Mouse (Mus musculus): ENCODE results near the gene Col25a1. TPM values are rescaled to one million over a fixed set of nuclear protein-coding genes. Genes with fewer than 3 reads are reported as not detected.
A peak's percentile ranks its signal among the peaks of the same experiment; 100 is the strongest.

Col25a1 gene
- total RNA-seq, 2 experiments from 2014 or later: 12.5 to 13.9 TPM

DNA sequence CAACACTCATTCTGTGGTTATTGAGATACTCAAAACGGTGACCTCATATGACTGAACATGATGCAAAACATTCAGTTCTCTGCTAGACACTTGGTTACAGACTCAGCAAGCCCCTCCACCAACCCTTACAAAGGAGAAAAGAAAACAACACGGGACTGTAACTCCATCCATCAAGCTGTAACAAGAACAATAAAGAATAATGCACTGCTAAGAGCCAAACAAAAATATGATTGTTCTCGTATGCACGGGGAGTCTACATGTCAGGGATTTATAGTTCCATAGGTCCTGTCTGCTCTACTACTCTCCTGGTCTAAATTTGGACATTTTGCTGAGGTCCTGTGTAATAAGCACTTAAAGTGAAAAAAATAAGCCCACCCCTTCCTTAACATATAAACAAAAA is 29.6 kb downstream of the Col25a1 start:
- no peak for DNase-seq (ENCODE audit: low spot score in 2 of 2)

DNA sequence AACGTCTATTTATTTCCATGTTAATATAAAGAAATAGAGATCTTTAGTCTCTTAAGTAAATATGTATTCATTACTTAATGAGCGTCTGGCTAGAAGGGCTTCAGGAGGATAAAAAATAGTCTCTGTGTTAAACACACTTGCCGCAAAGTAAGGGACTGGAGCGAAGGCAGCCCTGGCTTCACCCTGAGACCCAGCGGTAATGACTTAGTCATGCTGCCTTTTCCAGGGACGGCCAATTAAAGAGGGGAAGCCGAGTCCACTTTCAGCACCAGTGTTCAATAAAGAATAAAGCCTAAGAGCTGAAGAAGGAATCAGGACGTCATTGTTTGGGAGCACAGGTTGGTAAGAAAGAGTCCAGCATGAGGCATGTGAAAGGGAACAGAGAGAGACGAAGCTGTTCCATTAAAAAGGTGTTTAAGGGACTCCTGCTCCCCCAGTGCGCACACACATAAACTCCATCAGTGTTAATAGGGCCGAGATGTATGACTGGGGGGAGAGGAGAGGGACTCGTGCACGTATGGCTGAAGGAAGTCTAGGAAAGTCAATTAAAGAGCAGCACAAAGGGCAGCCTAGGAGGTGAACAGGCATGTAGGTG is 30.1 kb downstream of the Col25a1 start:
- DNase-seq (ENCODE audit: low spot score in 2 of 2): no peak

DNA sequence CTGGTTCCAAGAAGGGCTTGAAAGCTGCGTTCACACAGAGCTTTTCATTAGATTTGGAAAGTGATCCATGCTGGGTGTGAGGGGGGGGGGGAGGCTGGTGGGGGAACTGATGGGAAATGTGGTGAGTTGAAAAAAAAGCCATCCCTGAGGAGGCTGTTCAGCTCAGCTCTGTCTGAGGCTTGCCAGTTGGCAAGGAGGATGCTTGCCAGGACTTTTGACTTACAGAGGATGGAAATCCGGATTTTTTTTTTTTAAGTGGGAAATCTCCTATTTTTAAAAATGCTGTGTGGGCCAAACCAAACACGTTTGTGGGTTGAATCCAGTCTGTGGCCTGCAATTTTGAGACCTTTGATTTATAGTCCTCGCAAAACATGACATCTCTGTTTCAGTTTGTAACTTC is 35.6 kb downstream of the Col25a1 start:
- no peak for DNase-seq (ENCODE audit: low spot score in 2 of 2)

DNA sequence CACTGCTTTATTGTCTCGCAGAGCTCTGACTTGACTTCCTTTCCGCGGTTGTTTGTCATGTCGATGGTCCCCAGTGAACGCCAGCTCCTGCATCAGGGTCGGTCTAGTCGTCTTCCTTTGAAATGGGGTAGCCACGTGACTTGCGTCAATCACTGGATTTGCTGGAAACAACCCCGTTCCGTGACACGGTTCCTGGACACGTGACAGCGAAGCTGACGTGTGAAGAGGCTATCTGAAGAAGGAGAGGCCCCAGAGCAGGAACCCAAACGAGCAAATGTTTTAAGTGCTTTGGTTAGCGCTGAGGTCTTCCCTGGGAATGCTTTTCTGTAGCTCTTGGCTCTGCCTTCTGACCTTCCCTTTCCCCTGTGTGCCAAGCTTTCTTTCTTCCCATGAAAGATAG is 41.5 kb downstream of the Col25a1 start:
- DNase-seq (ENCODE audit: low spot score in 2 of 2): no peak

DNA sequence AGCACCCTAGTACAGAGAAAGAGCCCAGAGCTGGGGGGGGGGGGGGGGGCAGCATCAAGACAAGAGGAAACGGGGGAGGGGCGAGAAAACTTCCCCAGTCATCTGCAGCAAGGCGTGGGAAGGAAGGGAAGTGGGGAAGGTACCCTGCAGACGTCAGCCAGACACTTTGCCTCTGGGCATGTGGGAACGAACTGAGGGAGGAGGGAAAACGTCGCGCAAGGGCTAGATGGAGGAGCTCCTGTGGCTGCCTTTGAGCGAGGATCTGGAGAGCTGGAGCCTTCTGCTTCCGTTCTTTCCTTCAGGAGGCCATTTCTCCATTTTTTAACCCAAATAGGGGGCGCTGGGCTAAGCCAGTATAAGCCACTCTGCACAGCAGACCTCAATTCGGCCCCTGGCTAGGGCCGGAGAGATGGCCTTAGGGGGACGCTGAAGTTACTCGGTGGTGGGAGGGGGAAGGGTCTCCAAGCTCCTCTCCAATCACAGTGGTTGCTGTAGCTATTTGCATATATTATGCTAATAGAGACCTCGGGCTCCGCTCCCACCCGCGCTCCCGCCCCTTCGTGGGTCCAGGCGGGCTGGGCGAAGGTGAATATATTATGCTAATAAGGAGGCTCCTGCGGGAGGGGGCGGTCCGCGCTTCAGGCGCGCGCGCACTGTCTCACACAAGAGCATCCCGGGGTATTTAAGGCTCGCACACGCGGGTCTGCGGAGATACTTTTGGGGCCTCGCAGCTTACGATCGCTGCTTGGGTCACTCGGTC is 49.1 kb downstream of the Col25a1 start:
- peak; percentile 41 to 68 for DNase-seq (ENCODE audit: low spot score in 2 of 2)

DNA sequence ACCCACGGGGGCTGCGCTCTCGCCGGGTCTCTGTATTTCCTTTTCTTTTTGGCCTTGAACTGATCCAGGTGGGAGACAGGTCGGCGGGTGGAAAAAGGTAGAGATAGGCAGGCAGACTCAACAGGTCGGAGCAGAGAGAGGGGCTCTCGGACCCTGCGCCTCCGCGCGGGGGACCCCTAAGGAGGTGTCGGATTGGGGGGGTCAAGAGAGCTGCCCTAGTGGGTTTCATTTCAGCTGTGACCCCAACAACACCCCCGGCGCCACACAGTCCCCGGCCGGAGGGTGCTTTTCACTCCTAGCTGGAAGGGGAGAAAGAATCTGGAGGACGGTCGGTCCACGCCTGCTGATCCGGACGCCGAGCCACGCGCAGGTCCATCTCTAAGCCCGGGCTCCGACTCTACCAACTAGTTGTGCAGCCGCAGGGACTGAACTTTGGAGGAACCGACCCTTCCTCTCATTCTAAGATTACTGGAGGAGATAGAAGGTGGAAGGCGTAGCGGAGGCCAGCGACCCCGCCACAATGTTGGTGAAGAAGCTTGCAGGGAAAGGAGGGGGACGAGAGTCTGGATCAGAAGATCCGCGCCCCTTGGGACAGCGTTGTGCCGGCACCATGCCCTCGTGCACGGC is 49.8 kb downstream of the Col25a1 start:
- no peak for DNase-seq (ENCODE audit: low spot score in 2 of 2)

DNA sequence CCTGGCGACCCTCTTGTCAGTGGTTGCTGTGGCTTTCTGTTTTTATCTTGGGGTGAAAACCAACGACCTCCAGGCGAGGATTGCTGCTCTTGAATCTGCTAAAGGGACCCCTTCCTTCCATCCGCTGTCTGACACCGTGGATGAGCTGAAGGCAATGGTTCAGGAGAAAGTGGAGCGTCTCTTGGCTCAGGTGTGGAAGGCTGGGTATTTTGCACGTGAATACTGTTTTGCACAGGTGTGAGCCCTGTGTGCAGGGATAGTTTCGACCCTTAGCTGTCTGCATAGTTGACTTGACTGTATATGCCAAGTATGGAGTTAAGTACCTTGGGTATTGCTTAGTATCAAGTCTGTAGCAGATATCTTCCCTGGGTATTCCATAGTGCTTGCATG is 50.3 kb downstream of the Col25a1 start:
- DNase-seq (ENCODE audit: low spot score in 2 of 2): no peak

DNA sequence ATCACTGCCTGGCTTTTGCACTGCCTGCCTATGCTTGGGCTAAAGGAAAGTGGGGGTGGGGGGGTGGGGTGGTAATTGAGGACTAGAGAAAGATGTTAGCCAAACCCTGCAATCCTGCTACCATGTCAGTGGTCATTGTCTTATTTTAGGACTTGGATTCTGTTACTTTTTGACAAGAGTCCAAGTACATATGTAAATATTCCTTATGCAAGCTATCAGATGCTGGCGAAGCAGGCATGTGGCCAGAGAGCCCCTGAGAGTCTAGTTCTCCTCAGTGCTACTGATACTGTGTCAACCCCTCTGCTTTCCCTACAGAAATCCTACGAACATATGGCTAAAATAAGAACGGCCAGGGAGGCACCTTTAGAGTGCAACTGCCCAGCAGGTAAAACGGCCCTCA is 51.1 kb downstream of the Col25a1 start:
- DNase-seq (ENCODE audit: low spot score in 2 of 2): no peak

DNA sequence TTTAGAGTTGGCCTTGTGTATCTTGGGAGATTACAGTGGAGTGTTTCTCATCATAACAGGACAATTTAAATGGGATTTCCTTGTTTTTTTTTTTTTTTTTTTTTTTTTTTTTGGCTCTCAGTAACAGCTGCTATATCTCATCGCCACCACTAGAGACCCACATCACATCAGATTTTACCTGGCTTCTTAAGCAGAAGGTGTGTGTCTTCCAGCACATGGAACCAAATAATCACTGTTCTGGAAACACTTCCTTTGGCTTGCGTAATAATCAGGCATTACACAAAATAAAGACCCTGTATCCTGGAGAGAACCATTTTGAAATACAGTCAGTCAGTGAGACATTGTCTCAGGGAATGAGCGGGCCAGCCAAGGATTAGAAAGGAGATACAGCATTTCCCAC is 53.8 kb downstream of the Col25a1 start:
- no peak for DNase-seq (ENCODE audit: low spot score in 2 of 2)

DNA sequence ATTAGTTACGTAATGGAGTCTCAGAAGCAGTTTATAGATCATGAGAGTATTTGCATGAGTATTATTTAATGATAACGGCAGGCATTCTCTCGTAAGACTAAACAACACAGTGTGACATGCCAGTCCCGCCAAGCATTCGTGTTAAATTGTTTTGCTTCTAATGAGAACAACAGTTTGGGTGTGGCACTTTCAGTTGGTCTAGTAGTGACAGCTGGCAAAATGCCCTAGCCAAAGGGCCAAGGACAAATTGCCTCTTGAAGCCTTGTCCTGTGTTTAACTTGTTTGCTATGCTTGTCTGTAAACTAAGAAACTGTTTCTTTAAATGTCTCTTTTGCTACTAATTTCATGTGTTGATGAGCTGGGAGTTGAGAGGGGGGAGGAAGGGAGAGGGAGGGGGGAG is 56.3 kb downstream of the Col25a1 start:
- DNase-seq (ENCODE audit: low spot score in 2 of 2): no peak

DNA sequence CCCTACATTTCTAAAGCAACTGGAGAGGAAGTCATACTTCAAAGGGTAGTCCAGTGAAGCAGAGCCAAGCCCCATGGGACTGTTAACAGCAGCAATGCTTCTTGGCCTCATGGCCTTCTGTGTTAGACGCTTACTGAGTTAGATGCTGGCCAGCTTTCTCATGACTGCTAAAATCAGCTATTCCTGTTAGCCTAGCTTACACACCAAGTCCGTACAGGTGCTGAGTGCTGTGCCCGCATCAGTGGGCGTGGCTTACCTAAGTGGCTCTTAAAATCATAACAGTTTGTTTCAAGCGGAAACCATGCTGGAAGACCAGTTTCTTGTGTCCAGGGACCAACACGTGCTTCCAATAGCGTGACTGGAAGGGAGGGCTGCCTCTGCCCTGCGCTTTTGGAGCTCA is 62.1 kb downstream of the Col25a1 start:
- no peak for DNase-seq (ENCODE audit: low spot score in 2 of 2)

DNA sequence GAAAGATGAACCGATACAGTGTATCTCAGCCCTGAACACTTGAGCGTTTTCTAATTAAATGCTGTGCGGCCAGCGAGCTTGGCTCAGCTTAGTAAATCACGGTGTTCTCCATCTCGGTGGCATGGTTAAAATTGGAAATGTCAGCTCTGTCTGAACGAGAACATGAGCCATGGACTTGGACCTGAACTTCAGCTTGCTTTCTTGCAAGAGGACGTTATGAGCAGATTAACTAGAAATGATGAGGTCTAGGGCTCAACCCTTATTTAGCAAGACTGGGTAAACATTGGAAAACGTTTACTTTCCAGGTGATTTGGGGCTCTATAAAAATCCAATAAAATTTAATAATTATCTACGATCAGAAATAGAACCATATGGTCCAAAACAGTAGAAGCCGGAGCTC is 83.3 kb downstream of the Col25a1 start:
- DNase-seq (ENCODE audit: low spot score in 2 of 2): no peak

DNA sequence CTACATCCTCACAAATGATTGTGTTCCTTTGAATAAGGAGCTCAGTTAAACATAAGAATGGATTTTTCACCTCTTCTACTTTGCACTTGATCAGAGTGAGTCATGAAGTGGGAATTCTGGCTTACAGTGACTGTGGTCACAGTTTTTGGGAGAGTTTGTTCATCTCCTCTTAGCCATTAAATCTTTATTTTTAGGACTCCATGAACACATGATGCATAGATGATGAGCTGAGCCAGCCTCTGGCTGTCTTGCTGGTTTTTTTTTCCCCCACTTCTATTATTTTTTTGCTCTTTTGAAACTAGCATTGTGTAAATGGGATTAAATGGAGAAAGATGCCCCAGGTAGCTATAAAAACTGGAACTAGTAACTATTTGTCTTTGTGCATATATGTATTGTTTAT is 84.8 kb downstream of the Col25a1 start:
- DNase-seq (ENCODE audit: low spot score in 2 of 2): no peak

DNA sequence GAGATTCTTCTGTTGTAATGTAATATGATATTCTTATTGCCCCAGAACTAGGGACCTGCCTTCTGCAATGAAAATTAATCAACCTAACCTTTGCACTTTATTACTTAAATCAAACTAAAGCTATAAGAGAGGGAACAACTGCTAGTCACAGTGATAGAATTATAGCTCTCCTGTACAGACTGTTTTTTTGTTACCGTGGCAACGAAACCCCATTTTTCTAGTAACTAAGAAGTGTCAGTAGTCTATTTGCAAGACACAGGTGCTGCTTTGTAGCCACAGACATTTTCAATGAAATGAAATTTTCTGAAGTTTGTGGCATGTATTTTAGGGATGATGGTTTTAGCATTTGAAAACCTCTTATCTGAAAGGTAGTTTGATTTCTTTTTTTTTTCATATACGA is 85.3 kb downstream of the Col25a1 start:
- no peak for DNase-seq (ENCODE audit: low spot score in 2 of 2)

DNA sequence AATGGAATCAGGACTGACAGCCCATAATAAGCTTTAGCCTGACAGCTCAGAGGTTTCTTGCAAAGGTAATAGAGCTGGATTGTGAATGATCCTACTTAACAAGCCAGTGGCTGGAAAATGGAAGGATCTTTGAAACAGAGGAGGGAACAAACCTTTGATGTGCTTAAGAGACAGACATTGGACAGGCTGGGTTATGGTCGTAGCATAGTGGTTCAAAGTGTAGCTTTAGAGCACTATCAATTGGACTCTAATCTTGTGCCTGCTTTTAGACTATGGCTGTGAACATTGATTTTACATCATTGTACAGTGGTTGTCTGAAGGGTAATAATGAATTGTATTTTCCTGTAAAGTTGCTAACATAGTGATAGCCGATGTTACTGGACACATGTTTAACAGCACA is 86.4 kb downstream of the Col25a1 start:
- no peak for DNase-seq (ENCODE audit: low spot score in 2 of 2)

DNA sequence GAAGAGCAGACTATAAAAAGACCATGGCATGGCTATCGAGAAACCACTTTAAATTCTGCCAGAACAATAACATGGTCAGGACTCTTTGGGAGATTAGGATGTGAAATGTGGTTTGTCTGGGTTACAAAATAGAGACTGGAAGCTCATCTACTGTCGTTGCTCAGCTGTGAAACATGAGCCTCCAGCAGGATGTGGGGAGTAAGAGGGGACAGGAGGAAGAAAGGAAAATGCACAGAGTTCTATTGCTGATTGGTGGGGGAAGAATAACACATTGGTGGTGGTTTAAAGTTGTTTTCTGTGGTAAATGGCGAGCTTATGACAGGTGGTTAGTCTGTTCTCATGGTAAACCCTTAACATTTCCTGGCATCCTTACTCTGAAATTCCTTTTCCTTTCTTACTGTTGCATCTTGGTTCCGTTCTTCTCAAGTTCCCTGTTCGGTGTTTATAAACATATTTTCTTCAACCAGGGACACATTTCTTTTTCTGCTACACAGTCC is 87.0 kb downstream of the Col25a1 start:
- DNase-seq (ENCODE audit: low spot score in 2 of 2): no peak

DNA sequence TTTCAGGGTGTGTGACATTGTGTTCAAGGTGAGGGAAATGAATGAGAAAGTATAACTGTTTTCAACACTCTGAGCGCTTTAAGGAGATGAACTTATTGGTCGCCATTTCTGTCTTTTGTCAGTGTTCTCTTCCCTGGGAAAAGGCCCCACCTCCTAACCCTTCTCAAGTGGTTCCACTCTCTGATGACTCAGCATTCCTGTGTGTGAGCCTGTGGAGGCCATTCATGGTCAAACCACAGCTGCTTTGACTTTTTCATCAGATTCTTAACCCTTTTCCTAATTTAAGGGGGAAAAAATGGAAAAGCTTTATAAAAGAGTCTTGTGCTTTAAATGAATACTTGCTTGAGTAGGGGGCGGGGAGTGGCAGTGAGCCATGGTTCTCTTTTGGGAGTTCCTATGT is 89.5 kb downstream of the Col25a1 start:
- no peak for DNase-seq (ENCODE audit: low spot score in 2 of 2)

DNA sequence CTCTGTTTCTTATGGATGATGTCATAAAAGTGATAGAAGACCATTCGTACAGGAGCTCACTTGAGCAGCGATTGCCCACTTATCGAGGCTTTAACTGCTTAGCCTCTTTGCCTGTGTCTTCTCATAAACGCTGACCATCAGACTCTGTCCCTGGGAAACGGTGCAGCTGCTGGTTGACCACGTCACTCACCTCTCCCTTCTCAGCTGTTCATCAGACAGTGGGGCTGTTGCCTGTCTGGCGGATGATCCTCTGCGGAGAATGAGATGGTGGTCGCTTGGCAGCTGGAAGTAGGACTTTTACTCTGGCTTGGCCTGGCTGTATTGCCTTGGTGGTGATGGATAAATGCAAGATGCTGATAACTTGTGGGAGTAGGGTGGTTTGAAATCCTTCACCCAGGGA is 96.9 kb downstream of the Col25a1 start:
- DNase-seq (ENCODE audit: low spot score in 2 of 2): no peak

DNA sequence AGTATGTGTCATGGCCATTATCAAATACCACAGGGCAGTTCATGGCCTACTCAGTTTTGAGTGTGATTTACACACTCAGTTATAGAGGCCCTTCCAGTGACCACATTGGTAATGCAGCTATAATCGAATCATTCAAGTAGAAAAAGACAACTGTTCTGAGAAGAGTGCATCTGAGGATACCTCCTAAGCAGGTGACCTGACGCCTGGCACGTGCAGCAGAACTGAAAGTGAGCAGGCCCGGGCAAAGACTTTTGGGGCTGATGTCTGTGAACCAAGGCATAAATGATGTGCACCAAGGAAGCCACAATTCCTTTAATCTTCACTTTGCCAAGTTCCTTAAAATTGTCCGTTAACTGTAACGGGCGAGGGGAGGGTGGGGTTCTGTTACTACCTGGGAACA is 101.6 kb downstream of the Col25a1 start:
- DNase-seq (ENCODE audit: low spot score in 2 of 2): no peak

DNA sequence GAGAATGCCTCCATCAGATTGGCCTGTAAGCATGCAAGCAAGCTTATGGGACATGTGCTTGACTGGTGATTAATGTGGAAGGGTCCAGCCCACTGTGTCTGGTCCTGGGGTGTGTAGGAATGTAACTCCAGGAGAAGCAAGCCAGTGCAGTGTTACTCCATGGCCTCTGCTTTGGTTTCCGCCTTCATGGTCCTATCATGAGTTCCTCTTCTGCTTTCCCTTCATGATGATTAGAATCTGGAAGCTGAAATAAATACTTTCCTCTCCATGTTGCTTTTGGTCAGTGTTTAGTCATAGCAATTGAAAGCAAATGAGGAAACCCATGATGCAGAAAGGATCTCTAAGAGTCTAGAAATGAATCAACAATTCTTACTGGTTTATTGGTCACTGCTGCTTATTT is 103.9 kb downstream of the Col25a1 start:
- no peak for DNase-seq (ENCODE audit: low spot score in 2 of 2)

DNA sequence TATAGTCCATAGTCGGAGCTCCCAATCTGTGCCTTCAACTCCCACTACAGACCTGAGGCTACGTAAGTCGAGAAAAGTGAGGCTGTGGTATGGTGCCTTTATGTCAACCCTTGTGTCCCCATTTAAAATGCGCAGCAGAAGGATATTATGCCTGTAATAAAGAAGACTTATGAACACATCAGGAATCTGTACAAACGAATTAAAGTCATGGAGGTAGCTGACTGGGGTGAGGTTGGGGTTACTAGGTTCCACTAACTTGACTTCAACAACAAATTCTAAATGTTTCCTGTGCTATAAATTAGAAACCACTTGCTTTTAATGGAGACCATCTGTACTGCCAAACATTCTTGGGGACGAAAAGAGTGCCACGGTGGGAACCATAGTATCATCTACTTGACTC is 104.8 kb downstream of the Col25a1 start:
- no peak for DNase-seq (ENCODE audit: low spot score in 2 of 2)

DNA sequence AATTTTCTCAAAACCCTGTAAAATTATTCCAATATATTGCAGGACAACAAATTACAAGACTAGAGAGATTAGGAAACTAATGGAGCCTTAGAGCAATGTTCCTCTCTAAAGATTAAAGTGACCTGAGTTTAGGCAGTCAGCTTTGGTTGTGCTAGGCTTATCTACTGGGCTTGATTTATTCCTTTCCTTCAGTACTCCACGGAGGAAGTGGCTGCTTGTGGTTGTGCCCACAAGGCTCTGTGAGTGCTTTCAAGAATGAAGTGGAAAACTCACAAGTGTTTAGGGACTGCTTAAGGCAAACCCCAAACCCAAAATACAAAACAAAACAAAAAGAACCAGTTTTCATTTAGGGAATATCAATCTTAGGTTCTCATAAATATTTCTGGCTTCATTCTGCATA is 106.6 kb downstream of the Col25a1 start:
- DNase-seq (ENCODE audit: low spot score in 2 of 2): no peak

DNA sequence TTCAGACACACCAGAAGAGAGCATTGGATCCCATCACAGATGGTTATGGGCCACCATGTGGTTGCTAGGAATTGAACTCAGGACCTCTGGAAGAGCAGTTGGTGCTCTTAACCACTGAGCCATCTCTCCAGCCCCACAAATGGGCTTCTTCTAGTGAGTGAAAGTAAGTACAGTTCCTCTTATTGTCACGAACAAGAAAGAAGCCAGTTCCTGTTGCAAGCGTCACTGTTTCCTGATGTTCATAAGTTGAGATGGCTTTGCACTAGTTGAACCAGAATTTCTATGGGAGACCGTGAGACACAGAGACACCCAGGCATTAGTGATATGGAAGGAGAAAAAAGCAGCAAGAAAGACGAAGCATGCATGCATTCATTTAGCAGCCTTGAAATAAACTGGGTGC is 110.6 kb downstream of the Col25a1 start:
- no peak for DNase-seq (ENCODE audit: low spot score in 2 of 2)
